Mouse (Mus musculus) brain, embryonic 14.5 days (tissue): ENCODE measurements around the gene Rgl1.

Experiments used
- CTCF ChIP-seq: fragments of 200-500 bp; IDR thresholded peaks from 2 replicates; pipeline ENCODE4 v1.5.1; 2012; ENCODE audit warnings: inconsistent platforms, mild to moderate bottlenecking, moderate library complexity, borderline replicate concordance; ENCODE audit not compliant: insufficient read depth, insufficient read length; ENCODE audit errors: extremely low read depth
- POLR2A ChIP-seq: fragments of 200-500 bp; IDR thresholded peaks from 2 replicates; pipeline ENCODE4 v1.6.1; 2012; ENCODE audit warnings: mild to moderate bottlenecking, inconsistent platforms, borderline replicate concordance; ENCODE audit not compliant: poor library complexity, insufficient read depth, insufficient read length, severe bottlenecking; ENCODE audit errors: extremely low read depth

DNA sequence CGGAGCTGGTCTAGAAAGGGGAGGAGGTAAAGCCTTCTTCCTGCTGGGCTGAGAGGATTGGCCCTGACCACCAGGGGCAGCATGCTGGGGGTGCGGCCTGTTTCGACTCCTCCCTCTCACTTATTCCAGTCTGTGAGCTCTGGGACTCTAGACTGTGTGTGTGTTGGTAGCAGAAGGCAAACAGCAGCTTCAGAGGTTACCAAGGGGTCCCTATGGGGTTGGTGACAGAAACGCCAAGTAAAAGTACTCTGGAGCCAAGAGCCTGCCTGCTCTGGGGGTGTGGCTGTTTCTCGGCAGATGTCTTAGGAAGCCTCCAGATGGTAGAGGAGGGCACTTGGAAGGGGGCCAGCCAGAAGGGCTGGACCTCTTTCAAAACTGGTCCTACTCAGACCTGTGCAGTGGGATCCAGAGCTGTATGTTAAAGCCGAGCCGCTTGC lies 49.1 kb upstream of the Rgl1 start:
- TF ChIP-seq CTCF (peak; percentile 54), POLR2A (no peak)
